Mouse (Mus musculus) embryonic fibroblast, embryonic 13.5 days (primary cell): ENCODE data around the gene Atg16l1.

ENCODE experiments used
- CTCF ChIP-seq: IDR thresholded peaks from 2 replicates; pipeline ENCODE4 v1.5.1; 2011; ENCODE audit warnings: mild to moderate bottlenecking, control low read depth, low read length, moderate library complexity, borderline replicate concordance; ENCODE audit not compliant: insufficient read depth
- POLR2A ChIP-seq: IDR thresholded peaks from 2 replicates; pipeline ENCODE4 v1.6.1; 2011; ENCODE audit warnings: low read depth, mild to moderate bottlenecking, control low read depth, low read length, moderate library complexity

- no peak for TF ChIP-seq POLR2A
- TF ChIP-seq CTCF, result no peak
Observed at GRCm38 (mm10) chr1:87837018-87837417, 81.3 kb downstream of the Atg16l1 start.
